Mouse (Mus musculus): ENCODE data around the gene Itpka. TPM values are rescaled to one million over a fixed set of nuclear protein-coding genes. Genes with fewer than 3 reads are reported as not detected.
"Not testable (repeated sequence)": the region's sequence is repeated elsewhere in the genome, so short reads cannot be mapped to it uniquely, and the experiment has no call there.

Gene Itpka
- total RNA-seq (2017) = 0.37 and 0.70 TPM in 2 replicates

GRCm38 (mm10) chr2:119741581-119742411, at the start of gene Itpka:
Gene Itpka (plus strand): TSS chr2:119742337.
- ATAC-seq (ENCODE audit: extremely low read depth, insufficient number of reproducible peaks, low FRiP score, poor library complexity, severe bottlenecking) = peak; percentile 36

GRCm38 (mm10) chr2:119694826-119695225, 47.3 kb upstream of the Itpka start:
- no peak for ATAC-seq (ENCODE audit: extremely low read depth, insufficient number of reproducible peaks, low FRiP score, poor library complexity, severe bottlenecking)

DNA sequence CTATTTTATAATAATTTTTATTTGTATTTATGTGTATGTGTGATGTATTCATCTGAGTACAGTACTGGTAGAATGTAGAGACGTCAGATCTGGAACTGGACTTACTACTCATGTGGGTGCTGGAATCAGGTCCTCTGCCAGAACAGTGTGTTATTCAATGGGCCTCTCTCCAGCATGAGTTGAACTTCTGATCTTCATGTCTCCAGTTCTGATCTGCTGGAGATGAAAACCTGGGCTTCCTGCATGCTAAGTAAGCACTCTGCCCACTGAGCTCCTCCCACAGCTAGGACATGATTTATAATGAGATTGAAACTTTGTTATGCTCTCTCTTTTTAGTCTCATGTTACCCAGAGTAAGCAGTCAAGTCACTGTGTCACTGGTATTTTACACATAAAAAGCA, 46.0 kb upstream of the Itpka start:
- ATAC-seq (ENCODE audit: extremely low read depth, insufficient number of reproducible peaks, low FRiP score, poor library complexity, severe bottlenecking) = no peak

GRCm38 (mm10) chr2:119698472-119698871, 43.7 kb upstream of the Itpka start:
- ATAC-seq (ENCODE audit: extremely low read depth, insufficient number of reproducible peaks, low FRiP score, poor library complexity, severe bottlenecking) = peak; percentile 55

- no peak for ATAC-seq (ENCODE audit: extremely low read depth, insufficient number of reproducible peaks, low FRiP score, poor library complexity, severe bottlenecking)
Measured at GRCm38 (mm10) chr2:119699962-119700361, 42.2 kb upstream of the Itpka start.

- ATAC-seq (ENCODE audit: extremely low read depth, insufficient number of reproducible peaks, low FRiP score, poor library complexity, severe bottlenecking) = no peak
Measured at GRCm38 (mm10) chr2:119703171-119703570, 39.0 kb upstream of the Itpka start.

DNA sequence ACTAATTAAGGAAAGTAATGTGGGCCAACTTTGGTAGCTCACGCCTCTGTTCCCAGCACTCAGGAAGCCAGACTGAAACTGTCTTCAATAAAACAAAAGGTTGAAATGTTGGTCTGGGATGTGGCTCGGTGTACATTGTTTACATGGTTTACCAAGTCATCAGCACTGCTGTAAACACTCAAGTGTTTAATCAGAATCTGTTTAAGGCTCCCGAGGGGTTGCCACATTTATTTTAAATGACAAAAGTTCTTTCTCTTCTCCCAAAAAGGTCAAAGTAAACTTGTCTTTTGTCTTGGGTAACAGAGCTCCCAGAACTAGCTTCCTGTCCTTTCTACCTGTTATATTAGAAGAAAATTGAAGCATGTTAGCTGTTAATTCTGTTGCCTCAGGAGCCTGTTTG, 34.5 kb upstream of the Itpka start:
- ATAC-seq (ENCODE audit: extremely low read depth, insufficient number of reproducible peaks, low FRiP score, poor library complexity, severe bottlenecking) = no peak

- ATAC-seq (ENCODE audit: extremely low read depth, insufficient number of reproducible peaks, low FRiP score, poor library complexity, severe bottlenecking) = no peak
Measured at GRCm38 (mm10) chr2:119710011-119710410, 32.1 kb upstream of the Itpka start.

- ATAC-seq (ENCODE audit: extremely low read depth, insufficient number of reproducible peaks, low FRiP score, poor library complexity, severe bottlenecking) = not testable (repeated sequence)
Measured at GRCm38 (mm10) chr2:119715868-119716267, 26.3 kb upstream of the Itpka start.

DNA sequence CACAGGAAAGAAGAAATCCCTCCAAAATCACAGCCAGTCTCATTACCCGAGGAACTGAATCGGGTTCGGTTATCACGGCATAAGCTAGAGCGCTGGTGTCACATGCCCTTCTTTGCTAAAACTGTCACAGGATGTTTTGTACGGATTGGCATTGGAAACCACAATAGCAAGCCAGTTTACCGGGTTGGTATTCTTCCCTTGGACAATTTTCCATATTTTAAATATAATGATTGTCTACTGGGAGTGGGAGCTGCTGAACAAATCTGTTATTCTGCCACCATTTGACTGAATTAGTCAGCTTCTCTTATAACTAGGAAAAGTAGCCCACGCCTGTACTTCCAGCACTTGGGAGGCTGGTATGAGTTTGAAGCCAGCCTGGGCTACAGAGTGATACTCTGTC, 21.1 kb upstream of the Itpka start:
- no peak for ATAC-seq (ENCODE audit: extremely low read depth, insufficient number of reproducible peaks, low FRiP score, poor library complexity, severe bottlenecking)

GRCm38 (mm10) chr2:119727762-119728416, 14.2 kb upstream of the Itpka start:
- no peak for ATAC-seq (ENCODE audit: extremely low read depth, insufficient number of reproducible peaks, low FRiP score, poor library complexity, severe bottlenecking)

DNA sequence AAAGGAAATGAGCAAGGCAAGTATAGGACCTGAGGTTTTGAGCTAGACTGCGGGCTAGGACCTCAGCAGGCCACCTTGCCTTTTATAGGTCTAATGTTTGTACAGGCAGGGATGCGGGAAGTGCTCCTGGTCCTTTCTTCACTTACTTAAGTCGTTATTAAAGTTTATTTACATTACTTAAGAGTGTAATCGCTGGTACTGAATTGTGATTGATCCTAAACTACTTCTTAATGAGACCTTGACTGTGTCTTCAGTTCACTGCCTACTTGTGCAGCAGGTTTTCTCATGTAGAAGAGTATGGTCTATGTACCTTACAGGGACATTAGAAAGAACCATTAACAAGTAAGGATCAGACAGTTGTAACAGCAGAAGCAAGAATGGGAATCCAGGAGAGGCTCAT, 11.4 kb upstream of the Itpka start:
- ATAC-seq (ENCODE audit: extremely low read depth, insufficient number of reproducible peaks, low FRiP score, poor library complexity, severe bottlenecking) = no peak

GRCm38 (mm10) chr2:119737124-119737523, 5.0 kb upstream of the Itpka start:
- no peak for ATAC-seq (ENCODE audit: extremely low read depth, insufficient number of reproducible peaks, low FRiP score, poor library complexity, severe bottlenecking)

DNA sequence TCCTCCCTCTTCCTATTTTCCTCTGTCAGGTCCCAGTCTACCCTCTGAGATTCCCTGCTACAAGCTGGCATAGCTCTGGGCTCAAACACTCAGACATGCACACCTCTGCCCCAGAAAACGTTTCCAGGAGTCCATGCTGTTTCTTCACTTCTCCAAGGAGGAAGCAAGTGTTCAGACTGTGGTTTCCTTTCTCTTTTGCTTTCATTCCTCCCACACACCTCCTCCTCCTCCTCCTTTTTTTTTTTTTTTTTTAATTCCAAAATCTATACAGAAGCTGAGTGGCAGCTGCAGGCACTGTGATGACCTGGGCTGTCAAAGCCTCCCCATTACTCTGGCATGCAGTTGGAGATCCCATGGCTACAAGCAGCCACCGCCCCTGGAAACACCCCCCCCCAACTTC, 1.6 kb upstream of the Itpka start:
- ATAC-seq (ENCODE audit: extremely low read depth, insufficient number of reproducible peaks, low FRiP score, poor library complexity, severe bottlenecking) = no peak

DNA sequence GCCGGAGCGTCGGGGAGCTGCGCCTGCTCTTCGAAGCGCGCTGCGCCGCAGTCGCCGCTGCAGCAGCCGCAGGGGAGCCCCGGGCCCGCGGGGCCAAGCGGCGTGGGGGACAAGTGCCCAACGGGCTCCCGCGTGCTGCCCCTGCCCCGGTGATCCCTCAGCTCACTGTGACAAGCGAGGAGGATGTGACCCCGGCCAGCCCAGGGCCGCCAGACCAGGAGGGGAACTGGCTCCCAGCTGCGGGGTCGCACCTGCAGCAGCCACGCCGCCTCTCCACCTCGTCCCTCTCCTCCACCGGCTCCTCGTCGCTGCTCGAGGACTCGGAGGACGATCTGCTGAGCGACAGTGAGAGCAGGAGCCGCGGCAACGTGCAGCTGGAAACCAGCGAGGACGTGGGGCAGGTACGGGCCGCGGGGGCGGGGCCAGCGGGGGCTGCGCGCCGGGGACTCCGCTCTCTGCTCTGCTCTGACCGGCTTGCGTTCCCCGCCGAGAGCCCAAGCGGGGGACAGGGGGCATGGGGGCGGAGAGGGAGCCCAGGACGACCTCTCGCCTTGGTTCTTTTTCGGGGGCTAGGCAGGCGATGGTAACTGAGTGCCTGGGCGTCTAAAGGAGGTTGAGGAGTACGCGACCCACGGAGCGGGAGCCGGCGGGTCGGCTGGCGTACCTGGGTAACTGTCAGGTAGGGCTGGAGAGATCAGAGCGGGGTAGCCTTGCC, 481 bp downstream of the Itpka start:
- ATAC-seq (ENCODE audit: extremely low read depth, insufficient number of reproducible peaks, low FRiP score, poor library complexity, severe bottlenecking) = no peak

DNA sequence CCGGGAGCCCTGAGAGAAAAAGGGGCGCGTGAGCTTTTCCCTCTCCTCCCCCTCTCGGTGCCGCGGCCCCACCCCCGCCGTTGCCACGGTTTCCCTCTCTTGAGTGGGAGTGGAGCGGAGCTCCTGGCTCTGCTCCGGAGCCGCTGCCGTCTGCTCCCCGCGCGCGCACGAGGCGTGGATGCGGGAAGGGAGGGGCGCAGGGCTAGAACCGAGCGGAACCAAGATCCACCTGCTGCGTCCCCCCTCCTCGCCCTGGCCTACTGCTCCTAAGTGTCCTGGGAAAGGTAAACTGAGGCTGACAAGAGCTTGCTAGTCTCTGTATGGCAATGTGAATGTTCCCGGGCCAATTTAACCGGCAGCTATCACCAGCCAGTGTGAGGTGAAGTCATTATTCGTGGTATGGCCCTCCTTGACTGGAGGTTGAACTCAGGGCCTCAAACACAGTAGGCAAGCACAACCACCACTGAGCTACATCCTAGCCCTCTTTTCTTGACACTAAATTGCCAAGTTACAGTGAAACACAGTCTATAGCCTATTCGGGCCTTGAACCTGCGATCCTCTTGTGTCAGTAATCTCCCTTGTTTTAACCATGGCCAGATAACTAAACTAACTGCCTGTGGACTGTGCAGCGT, 1.2 kb downstream of the Itpka start:
- ATAC-seq (ENCODE audit: extremely low read depth, insufficient number of reproducible peaks, low FRiP score, poor library complexity, severe bottlenecking) = no peak

DNA sequence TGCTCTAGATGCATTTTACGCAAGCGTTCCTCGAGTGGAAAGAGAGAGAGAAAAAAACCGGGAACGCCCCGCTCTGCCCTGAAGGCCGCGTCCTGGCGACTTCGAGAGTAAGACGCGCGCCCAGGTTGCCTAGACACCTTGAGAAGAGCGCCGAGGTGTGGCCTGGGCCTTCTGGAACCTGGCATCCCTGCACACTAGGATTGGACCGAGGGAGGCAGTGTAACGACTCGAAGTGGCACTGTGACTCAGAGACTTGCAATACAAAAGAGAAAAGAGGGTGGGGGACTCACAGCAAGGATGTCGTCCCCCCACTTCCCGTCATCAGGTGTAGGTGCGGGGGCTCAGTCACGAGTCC, 1.6 kb downstream of the Itpka start:
- ATAC-seq (ENCODE audit: extremely low read depth, insufficient number of reproducible peaks, low FRiP score, poor library complexity, severe bottlenecking) = no peak

DNA sequence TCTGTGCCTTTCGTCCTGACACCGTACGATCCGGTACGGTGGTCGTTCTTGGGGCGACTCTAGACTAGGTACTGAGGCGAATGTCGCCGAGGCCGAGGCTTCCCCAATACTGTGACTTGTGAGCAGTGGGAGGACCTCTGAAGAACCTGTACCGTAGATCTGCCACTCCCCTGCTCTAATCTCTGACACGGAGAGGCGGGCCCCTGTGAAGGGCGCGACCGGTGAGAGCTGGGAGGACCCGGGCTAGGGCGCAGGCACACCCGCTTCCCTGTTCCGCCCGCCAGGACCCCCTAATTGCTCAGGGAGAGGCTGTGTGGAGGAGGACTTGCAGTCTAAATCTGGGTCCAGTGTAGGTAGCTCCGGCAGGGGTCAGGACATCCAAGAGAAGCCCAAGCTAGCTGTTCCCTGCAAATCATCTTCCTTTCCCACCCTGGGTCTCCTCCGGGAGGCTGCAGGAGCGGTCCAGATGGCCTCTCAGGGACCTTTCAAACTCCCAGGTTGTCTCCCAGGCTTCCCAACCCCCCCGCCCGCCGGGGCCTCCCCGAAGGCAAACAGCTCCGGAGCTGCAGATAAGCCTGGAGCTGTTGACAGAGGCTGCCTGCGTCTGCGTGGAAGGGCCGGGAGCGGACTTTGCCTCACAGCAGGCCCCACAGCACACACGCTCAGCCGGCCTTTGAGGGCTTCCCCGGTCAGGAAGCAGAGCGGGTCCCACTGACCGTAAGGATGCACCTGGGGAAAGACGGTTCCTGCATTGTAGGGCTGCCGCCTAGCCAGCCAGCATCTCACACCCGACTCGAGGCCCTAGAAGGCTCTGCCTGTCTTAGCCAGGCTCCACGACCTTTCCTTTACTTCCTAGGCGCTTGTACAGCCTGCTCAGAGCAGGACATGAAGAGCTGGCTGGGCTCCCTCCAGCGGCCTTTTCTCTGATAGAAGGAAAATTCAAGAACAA, 2.3 kb downstream of the Itpka start:
- ATAC-seq (ENCODE audit: extremely low read depth, insufficient number of reproducible peaks, low FRiP score, poor library complexity, severe bottlenecking) = peak; percentile 17; the same call in 1 of the 2 replicates
